ENCODE assay signal across 8 mouse cellular contexts in the genomic region with DNA sequence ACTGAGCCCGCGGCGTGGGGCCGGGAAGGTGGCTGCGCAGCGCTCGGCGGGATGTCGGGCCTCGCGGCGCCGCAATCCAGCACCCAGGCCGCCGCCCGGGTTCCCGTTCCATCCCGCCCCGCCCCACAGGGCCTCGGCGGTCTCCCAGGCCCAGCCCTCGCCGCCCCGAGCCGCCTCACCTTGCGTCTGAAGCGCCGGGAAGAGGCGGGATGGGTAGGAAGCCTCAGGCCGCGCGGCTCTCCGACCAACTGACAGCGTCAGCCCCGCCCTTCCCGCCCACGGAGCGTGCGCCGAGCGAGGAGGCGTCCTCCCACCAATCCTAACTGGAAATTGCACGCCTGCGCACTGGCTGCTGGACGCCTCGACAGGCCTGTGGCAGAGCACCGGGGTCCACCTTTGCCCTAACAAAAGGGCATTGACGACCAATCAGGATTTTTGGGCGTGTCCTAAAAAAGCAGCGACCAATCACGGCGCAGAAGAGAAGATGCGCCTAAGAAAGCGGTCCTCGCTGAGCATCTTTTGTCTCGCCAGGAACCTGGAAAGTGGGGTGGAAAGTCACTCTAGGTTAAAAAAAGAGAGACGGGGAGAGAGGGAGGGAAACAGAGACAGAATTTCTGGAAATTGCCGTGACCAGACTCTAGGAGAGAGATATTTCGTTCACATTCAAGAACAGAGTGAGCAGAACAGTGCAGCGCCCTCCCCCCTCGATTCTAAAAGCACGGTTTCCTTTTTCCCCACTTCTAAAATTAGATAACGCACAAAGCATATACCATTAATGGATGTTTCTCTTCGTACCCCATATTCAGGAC. TPM values are rescaled to one million over a fixed set of nuclear protein-coding genes. Genes with fewer than 3 reads are reported as not detected.
DNase-seq lines count a peak whose midpoint lies in the region; ATAC-seq lines count a peak whose summit lies in the region.

No protein-coding gene starts in this region.

- ATAC-seq in megakaryocyte progenitor cell, adult 5-6 weeks (replicated peaks; ENCODE audit: poor library complexity): peak; percentile 99

- DNase-seq in adipocyte (ENCODE audit: low spot score): peak; percentile 99
- DNase-seq in embryo, embryonic 10 days (ENCODE audit: low spot score): peak; percentile 99
- peak; percentile 98 for DNase-seq in gastrocnemius, postnatal 10 days
- DNase-seq in induced T-regulatory cell, adult 2 months (ENCODE audit: low read depth): peak; percentile 99
- peak; percentile 95 to 96 for DNase-seq in left cerebral cortex, adult 9 months (ENCODE audit: low spot score in 2 of 2)
- peak; percentile 97 for DNase-seq in right cerebral cortex, postnatal 14 days
- DNase-seq in urinary bladder, postnatal 36 days (ENCODE audit: low spot score in 2 of 2): peak; percentile 90 to 97

RNA-seq across cellular contexts. Expression of gene Scoc, which starts 15.7 kb away (rescaled TPM):
- total RNA-seq in gastrocnemius, postnatal 10 days (2021): 10 to 100 TPM; 42.5 to 47.1 TPM
- 64.4 and 70.9 TPM in 2 replicates for total RNA-seq in megakaryocyte progenitor cell, adult 5-6 weeks (2015)
- total RNA-seq in megakaryocyte progenitor cell, adult 5-6 weeks (2017): 27.9 and 43.9 TPM in 2 replicates

RNA-seq across cellular contexts. Expression of gene Clgn, which starts 52.8 kb away (rescaled TPM):
- under 1 TPM in 1 of 2 experiments, not detected in 1; 0.05 TPM for total RNA-seq in gastrocnemius, postnatal 10 days (2021)
- total RNA-seq in megakaryocyte progenitor cell, adult 5-6 weeks (2015): 0.05 TPM in 1 of 2 replicates, not detected in the other
- total RNA-seq in megakaryocyte progenitor cell, adult 5-6 weeks (2017): not detected in 2 replicates

Comparison
In these comparisons a context has a peak if more than half of its experiments do, and no peak if none do; other contexts are left out.
1. Peak in every context shown above with its lines: DNase-seq and ATAC-seq.